Mouse (Mus musculus) forebrain, postnatal 0 days (tissue): ENCODE measurements around the gene Abca1. TPM values are rescaled to one million over a fixed set of nuclear protein-coding genes. Genes with fewer than 3 reads are reported as not detected.

Source experiments
- ATAC-seq: fragments of 200-750 bp; cut with Nextera tagmentation; 2 replicates; pipeline ENCODE4 v1.8.0; 2017; ENCODE audit warnings: mild to moderate bottlenecking, moderate library complexity
- DNase-seq: peaks from one replicate; pipeline ENCODE4 v3.0.0-alpha.2; 2015
- H3K27ac ChIP-seq: fragments of 300-500 bp; sonication (generic); 2 replicates; pipeline ENCODE4 v1.5.1; 2014; ENCODE audit warnings: low read depth, mild to moderate bottlenecking, antibody characterized with exemption, low read length, moderate library complexity, mixed read lengths
- H3K27me3 ChIP-seq: fragments of 300-500 bp; sonication (generic); 2 replicates; pipeline ENCODE4 v1.6.1; 2014; ENCODE audit warnings: mild to moderate bottlenecking, low read length, mixed read lengths; ENCODE audit not compliant: insufficient read depth
- H3K36me3 ChIP-seq: fragments of 300-500 bp; sonication (generic); 2 replicates; pipeline ENCODE4 v1.6.1; 2014; ENCODE audit warnings: mild to moderate bottlenecking, moderate library complexity; ENCODE audit not compliant: insufficient read depth
- H3K4me1 ChIP-seq: fragments of 300-500 bp; sonication (generic); 2 replicates; pipeline ENCODE4 v1.6.1; 2014; ENCODE audit warnings: antibody characterized with exemption; ENCODE audit not compliant: insufficient read depth
- H3K4me2 ChIP-seq: fragments of 300-500 bp; sonication (generic); 2 replicates; pipeline ENCODE4 v1.6.1; 2014; ENCODE audit warnings: low read depth, mild to moderate bottlenecking, moderate library complexity
- H3K4me3 ChIP-seq: fragments of 300-500 bp; sonication (generic); 2 replicates; pipeline ENCODE4 v1.5.1; 2014; ENCODE audit warnings: low read depth, low read length, mixed read lengths
- H3K9ac ChIP-seq: fragments of 300-500 bp; sonication (generic); 2 replicates; pipeline ENCODE4 v1.6.1; 2014; ENCODE audit warnings: mild to moderate bottlenecking
- H3K9me3 ChIP-seq: fragments of 300-500 bp; sonication (generic); 2 replicates; pipeline ENCODE4 v1.6.1; 2016; ENCODE audit warnings: low read length
- CTCF ChIP-seq: sonication (generic); IDR thresholded peaks from 2 replicates; pipeline ENCODE4 v1.5.1; 2016; ENCODE audit warnings: antibody characterized with exemption, control low read depth, low read depth
- WGBS: fragments of 180-500 bp; shearing (Covaris S2); extraction: QIAGEN DNeasy Blood & Tissue Kit; methylation state at CpG from one replicate; pipeline ENCODE4 v1.1.7; 2014; 5-methylcytosine and 5-hydroxymethylcytosine counted together
- polyA plus RNA-seq: library from polyadenylated mRNA; unstranded; fragments of >200 nt; fragmentation: Nextera tagmentation; extraction: Ambion mirVana; gene quantifications from 2 replicates; pipeline ENCODE4 v1.2.1, GENCODE M21; 2015
- total RNA-seq: library from RNA; depleted of rRNA; stranded (reverse); fragments of >200 nt; gene quantifications from 2 replicates; pipeline ENCODE4 v1.2.3, GENCODE M21; 2014

Abca1 gene
- total and polyA plus RNA-seq, 2 experiments from 2014 or later = 6.3 to 39.2 TPM

DNA sequence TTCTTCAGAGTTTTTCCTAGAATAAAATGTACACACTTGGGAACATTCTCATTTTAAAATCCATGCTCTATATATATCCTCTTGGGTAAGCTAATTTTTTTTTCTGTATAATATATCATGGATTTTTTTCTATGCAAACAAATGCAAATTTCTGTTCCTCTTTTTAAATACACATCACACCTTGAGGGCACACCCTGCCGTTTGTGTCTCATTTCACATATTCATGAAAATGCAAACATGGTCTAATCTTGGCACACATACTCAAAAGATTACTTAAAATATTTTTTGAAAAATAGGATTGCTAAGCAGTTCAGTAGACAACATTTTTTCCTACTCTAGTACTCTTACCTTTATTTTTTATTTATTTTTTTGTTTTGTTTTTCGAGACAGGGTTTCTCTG, 10.7 kb upstream of the Abca1 start:
- Histone ChIP-seq H3K4me3 (no peak overlapping the region), H3K9ac (no peak overlapping the region), H3K36me3 (no peaks in the 10 kb centered on the region), H3K27me3 (no peaks in the 10 kb centered on the region), H3K4me2 (no peak overlapping the region), H3K4me1 (no peaks in the 10 kb centered on the region), H3K9me3 (no peaks in the 10 kb centered on the region), H3K27ac (no peak overlapping the region)
- 60% methylated on average over 2 of the region's 2 CpGs for WGBS
- ATAC-seq = no peak
- no peak for TF ChIP-seq CTCF
- DNase-seq = no peak

DNA sequence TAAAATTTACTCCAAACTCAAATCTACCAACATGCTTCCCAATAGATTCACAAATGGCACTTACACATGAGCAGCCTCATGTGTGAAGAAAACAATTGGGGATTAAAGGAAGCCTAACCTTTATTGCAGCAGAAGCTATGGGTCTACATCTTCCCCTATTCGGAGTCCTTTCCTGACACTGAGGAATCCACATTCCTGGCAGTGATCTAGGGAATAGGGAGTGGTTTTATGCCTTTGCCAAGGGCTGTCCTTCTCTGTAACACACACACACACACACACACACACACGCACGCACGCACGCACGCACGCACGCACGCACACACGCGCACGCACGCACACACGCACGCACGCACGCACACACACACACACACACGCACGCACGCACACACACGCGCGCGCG, 5.5 kb upstream of the Abca1 start:
- no peak overlapping the region for H3K4me3 ChIP-seq
- TF ChIP-seq CTCF = no peak
- H3K4me1 ChIP-seq = no peaks in the 10 kb centered on the region
- H3K4me2 ChIP-seq = no peak overlapping the region
- no peak overlapping the region for H3K9ac ChIP-seq
- no peaks in the 10 kb centered on the region for H3K36me3 ChIP-seq
- no peak for DNase-seq
- ATAC-seq = no peak
- 95% methylated on average over 25 of the region's 25 CpGs for WGBS
- no peaks in the 10 kb centered on the region for H3K9me3 ChIP-seq
- no peak overlapping the region for H3K27ac ChIP-seq
- no peaks in the 10 kb centered on the region for H3K27me3 ChIP-seq

DNA sequence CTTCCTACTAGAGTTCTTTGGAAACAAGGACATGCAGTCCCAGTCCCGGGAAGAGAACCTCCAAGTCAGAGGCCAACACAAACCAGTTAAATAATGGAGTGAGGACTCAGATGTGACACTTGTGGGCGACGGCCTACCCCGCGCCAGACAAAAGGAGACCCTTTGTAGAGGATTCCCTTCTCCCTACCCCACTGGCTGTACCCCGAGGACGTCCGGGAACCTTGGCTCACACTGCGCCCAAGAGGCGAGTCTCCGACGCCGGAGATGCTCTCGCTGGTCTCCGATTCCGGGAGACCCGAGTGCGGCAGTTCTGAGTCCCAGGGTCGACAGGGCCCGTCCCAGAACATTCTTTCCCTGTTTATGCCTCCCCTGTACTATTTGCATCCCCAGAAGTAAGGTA, 519 bp downstream of the Abca1 start:
- Histone ChIP-seq H3K27me3 (no peaks in the 10 kb centered on the region), H3K9ac (peak overlapping the region; percentile 68), H3K4me2 (peak overlapping the region; percentile 81), H3K9me3 (no peaks in the 10 kb centered on the region), H3K4me3 (peak overlapping the region; percentile 68), H3K27ac (peak overlapping the region; percentile 79), H3K4me1 (no peaks in the 10 kb centered on the region), H3K36me3 (no peaks in the 10 kb centered on the region)
- peak; percentile 21 for ATAC-seq
- under 1% methylated on average over 20 of the region's 20 CpGs for WGBS
- no peak for TF ChIP-seq CTCF
- DNase-seq = peak; percentile 29

DNA sequence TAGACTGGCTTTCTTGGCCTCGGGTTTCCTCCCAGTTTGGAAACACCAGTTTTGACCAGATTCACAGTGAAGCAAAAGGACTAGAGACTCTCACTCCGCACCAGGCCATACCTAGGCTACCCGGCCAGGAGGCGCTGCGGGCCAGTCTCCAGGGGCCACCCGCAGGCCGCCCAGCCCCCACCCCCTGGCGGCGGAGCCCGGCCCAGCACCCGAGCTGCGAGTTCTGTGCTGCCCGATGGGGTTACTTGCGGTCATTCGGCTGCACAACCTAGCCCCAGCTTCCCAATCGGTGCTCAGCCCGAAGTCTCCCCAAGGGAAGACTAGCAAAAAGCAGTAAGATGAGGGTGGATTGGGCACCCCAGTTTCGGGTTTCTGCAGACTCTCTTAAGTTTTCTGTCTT, 1.1 kb downstream of the Abca1 start:
- peak; percentile 62 for DNase-seq
- Histone ChIP-seq H3K36me3 (no peaks in the 10 kb centered on the region), H3K27me3 (no peaks in the 10 kb centered on the region), H3K4me2 (peak overlapping the region; percentile 81), H3K9ac (peak overlapping the region; percentile 68), H3K27ac (peak overlapping the region; percentile 79; the same call in 1 of the 2 replicates), H3K4me3 (peak overlapping the region; percentile 68), H3K4me1 (no peaks in the 10 kb centered on the region), H3K9me3 (no peaks in the 10 kb centered on the region)
- peak; percentile 70 for TF ChIP-seq CTCF
- 2% methylated on average over 18 of the region's 18 CpGs for WGBS
- ATAC-seq = peak; percentile 53

DNA sequence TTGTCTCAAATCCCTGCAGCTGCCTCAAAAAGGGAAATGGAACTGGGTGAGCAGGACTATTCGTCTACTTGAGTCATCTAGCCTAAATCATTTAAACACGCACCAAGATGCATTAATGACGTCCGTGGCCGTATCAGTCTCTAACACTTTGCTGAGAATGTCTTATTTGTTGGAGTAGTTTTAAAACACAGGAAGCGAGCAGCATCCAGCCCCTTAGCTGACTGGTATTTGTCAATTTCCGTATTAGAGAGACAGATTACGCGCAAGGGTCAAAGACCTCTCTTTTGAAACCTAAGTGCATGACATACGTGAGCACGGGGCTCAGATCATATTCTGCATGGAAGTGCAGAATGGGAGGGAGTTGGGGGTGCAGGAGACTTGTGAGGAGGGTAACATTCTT, 4.2 kb downstream of the Abca1 start:
- ATAC-seq (no peak), DNase-seq (no peak)
- WGBS = 84% methylated on average over 11 of the region's 11 CpGs
- Histone ChIP-seq H3K4me1 (no peaks in the 10 kb centered on the region), H3K9me3 (no peaks in the 10 kb centered on the region), H3K9ac (no peak overlapping the region), H3K4me3 (no peak overlapping the region), H3K4me2 (no peak overlapping the region), H3K36me3 (no peaks in the 10 kb centered on the region), H3K27me3 (no peaks in the 10 kb centered on the region), H3K27ac (no peak overlapping the region)
- no peak for TF ChIP-seq CTCF

DNA sequence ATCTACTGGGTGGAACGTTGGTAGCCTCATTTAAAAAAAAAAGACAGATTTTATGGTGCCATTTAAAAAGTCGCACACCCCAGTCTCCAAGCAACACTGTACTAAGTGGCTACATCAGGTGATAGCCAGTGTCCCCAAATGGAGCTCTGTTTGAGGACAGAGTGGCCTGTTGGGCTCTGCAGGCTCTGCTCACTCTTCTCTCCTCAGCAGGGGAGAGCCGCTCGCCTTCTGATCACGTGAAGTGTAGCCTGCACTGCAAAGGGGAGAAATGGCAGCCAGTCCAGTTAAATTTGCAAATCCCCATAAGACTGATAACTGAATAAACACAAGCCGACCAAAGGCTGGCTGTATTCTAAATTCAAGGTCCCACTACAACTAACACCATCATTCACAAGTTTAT, 6.0 kb downstream of the Abca1 start:
- no peak overlapping the region for H3K4me2 ChIP-seq
- WGBS = 46% methylated on average over 6 of the region's 6 CpGs
- ATAC-seq (no peak), DNase-seq (no peak)
- TF ChIP-seq CTCF = no peak
- no peak overlapping the region for H3K9ac ChIP-seq
- no peaks in the 10 kb centered on the region for H3K9me3 ChIP-seq
- H3K27me3 ChIP-seq = no peaks in the 10 kb centered on the region
- no peak overlapping the region for H3K27ac ChIP-seq
- no peaks in the 10 kb centered on the region for H3K36me3 ChIP-seq
- H3K4me3 ChIP-seq = no peak overlapping the region
- no peaks in the 10 kb centered on the region for H3K4me1 ChIP-seq

DNA sequence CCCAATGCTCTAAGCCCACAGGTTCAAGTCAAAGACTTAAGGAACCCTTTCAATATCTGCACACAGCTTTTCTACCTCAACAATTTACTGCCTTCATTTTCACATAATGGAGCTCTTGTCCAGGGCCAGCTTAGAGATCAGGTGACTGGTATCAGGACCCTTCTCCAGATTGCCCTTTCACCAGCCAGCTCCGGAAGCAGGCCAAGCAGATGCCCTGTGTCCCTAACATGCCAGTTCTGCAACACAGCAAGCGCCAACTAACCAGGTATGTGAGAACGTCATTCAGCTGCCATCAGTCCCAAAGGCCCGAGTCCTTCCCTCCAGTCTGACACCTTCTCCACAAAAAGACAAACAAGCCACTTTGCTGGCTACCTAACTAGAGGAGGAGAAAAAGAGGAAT, 6.6 kb downstream of the Abca1 start:
- Histone ChIP-seq H3K27me3 (no peaks in the 10 kb centered on the region), H3K27ac (no peak overlapping the region), H3K9ac (no peak overlapping the region), H3K4me3 (no peak overlapping the region), H3K9me3 (no peaks in the 10 kb centered on the region), H3K4me1 (no peaks in the 10 kb centered on the region), H3K36me3 (no peaks in the 10 kb centered on the region), H3K4me2 (no peak overlapping the region)
- ATAC-seq (no peak), DNase-seq (no peak)
- 59% methylated on average over 4 of the region's 4 CpGs for WGBS
- no peak for TF ChIP-seq CTCF

DNA sequence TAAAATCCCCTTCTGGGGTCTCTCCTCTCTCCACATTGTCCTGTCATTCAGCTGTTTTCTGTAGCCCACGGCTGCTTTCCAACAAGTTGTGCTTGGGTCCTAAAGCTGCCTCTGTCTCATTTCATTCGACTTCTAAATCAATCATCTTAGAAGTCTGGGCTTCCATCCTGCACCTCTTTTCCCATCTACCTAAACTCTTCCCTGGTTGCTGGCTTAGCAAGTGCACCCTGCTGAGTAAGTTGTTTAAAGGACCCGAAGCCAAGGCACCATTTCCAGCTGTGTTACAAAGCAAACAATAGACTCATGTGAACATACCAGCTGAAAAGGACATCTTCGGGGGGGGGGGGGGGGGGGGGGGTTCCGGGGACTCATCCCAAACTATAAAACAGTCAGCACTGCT, 7.0 kb downstream of the Abca1 start:
- no peaks in the 10 kb centered on the region for H3K4me1 ChIP-seq
- no peak for DNase-seq
- no peaks in the 10 kb centered on the region for H3K36me3 ChIP-seq
- H3K9ac ChIP-seq = no peak overlapping the region
- no peak for ATAC-seq
- WGBS = 19% methylated on average over 5 of the region's 5 CpGs
- TF ChIP-seq CTCF = no peak
- H3K27me3 ChIP-seq = no peaks in the 10 kb centered on the region
- no peak overlapping the region for H3K27ac ChIP-seq
- H3K4me3 ChIP-seq = no peak overlapping the region
- H3K4me2 ChIP-seq = no peak overlapping the region
- H3K9me3 ChIP-seq = no peaks in the 10 kb centered on the region
